Mouse (Mus musculus) spleen, adult 18-20 months (tissue): ENCODE measurements around the gene Thy1.

ENCODE experiments used
- DNase-seq, 2 experiments: peaks; one replicate each; pipeline ENCODE4 v3.0.0; 2022; ENCODE audit warnings: mixed read lengths in 2 of 2

The Thy1 gene

GRCm38 (mm10) chr9:44042836-44043707, at the start of gene Thy1:
Gene Thy1, plus strand, starts transcription at chr9:44043384.
- DNase-seq: no peak

- DNase-seq: no peak
These were observed 45.5 kb upstream of the Thy1 start for GRCm38 (mm10) chr9:43997681-43998080.

GRCm38 (mm10) chr9:43998851-43999250, 44.3 kb upstream of the Thy1 start:
- no peak for DNase-seq

GRCm38 (mm10) chr9:44004362-44004761, 38.8 kb upstream of the Thy1 start:
- no peak for DNase-seq

GRCm38 (mm10) chr9:44005305-44005704, 37.9 kb upstream of the Thy1 start:
- no peak for DNase-seq

- no peak for DNase-seq
These were observed 35.9 kb upstream of the Thy1 start for GRCm38 (mm10) chr9:44007323-44007722.

GRCm38 (mm10) chr9:44007991-44008390, 35.2 kb upstream of the Thy1 start:
- DNase-seq: no peak

- DNase-seq: no peak
These were observed 32.3 kb upstream of the Thy1 start for GRCm38 (mm10) chr9:44010900-44011299.

GRCm38 (mm10) chr9:44011668-44012067, 31.5 kb upstream of the Thy1 start:
- DNase-seq: no peak

GRCm38 (mm10) chr9:44012164-44012563, 31.0 kb upstream of the Thy1 start:
- DNase-seq: no peak

- DNase-seq: no peak
These were observed 30.4 kb upstream of the Thy1 start for GRCm38 (mm10) chr9:44012761-44013301.

- DNase-seq: no peak
These were observed 29.4 kb upstream of the Thy1 start for GRCm38 (mm10) chr9:44013781-44014180.

- no peak for DNase-seq
These were observed 26.9 kb upstream of the Thy1 start for GRCm38 (mm10) chr9:44016304-44016703.

- DNase-seq: no peak
These were observed 25.3 kb upstream of the Thy1 start for GRCm38 (mm10) chr9:44017846-44018245.

- DNase-seq: no peak
These were observed 23.2 kb upstream of the Thy1 start for GRCm38 (mm10) chr9:44020001-44020400.

GRCm38 (mm10) chr9:44022100-44022847, 20.9 kb upstream of the Thy1 start:
- no peak for DNase-seq

- DNase-seq: no peak
These were observed 19.1 kb upstream of the Thy1 start for GRCm38 (mm10) chr9:44024096-44024495.

- DNase-seq: no peak
These were observed 13.5 kb upstream of the Thy1 start for GRCm38 (mm10) chr9:44029580-44030236.

GRCm38 (mm10) chr9:44030646-44031045, 12.5 kb upstream of the Thy1 start:
- DNase-seq: no peak

- no peak for DNase-seq
These were observed 12.1 kb upstream of the Thy1 start for GRCm38 (mm10) chr9:44031079-44031478.

- no peak for DNase-seq
These were observed 11.2 kb upstream of the Thy1 start for GRCm38 (mm10) chr9:44031946-44032345.

- no peak for DNase-seq
These were observed 9.9 kb upstream of the Thy1 start for GRCm38 (mm10) chr9:44033317-44033716.
